Mouse (Mus musculus) ES-E14 (cell line): Measurements from ENCODE around the gene Hist2h3b.

Source experiments
- CHD2 ChIP-seq: IDR thresholded peaks from 2 replicates; pipeline ENCODE4 v1.6.1; 2014; ENCODE audit warnings: mild to moderate bottlenecking, low read depth, low read length, inconsistent platforms
- HCFC1 ChIP-seq: IDR thresholded peaks from 2 replicates; pipeline ENCODE4 v1.6.1; 2012; ENCODE audit warnings: low read length, inconsistent platforms, borderline replicate concordance; ENCODE audit not compliant: insufficient read depth
- MAFK ChIP-seq: IDR thresholded peaks from 2 replicates; pipeline ENCODE4 v1.6.1; 2014; ENCODE audit warnings: mild to moderate bottlenecking, low read depth, low read length, inconsistent platforms; ENCODE audit not compliant: insufficient read depth
- ZC3H11A ChIP-seq: IDR thresholded peaks from 2 replicates; pipeline ENCODE4 v1.6.1; 2012; ENCODE audit warnings: low read depth, mild to moderate bottlenecking, inconsistent platforms, low read length, borderline replicate concordance
- ZNF384 ChIP-seq: IDR thresholded peaks from 2 replicates; pipeline ENCODE4 v1.6.1; 2012; ENCODE audit warnings: low read depth, low read length, inconsistent platforms

DNA sequence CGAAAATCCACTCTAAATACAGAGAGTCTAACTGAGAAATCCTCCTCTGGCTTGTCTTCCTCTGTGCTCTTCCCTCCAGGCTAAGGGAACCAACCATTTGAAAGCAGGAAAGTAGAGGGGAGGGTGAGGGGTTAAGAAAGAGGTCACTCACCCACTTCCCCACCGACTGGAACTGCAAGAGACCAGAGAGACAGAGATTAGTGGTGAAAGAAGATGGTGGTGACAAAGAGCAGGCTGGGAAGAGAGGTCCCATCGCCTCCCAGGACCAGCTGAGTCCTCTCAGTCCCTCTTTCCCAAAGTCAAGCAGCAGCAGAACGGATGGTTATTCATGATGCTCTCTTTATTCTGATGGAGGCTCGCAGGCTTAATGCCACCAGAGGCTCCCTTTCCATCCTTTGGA lies 24.9 kb downstream of the Hist2h3b start:
- TF ChIP-seq ZC3H11A (no peak), ZNF384 (no peak), MAFK (no peak), CHD2 (no peak), HCFC1 (no peak)
